Mouse (Mus musculus): ENCODE measurements around the gene Spock1.
"Not testable (repeated sequence)": the region's sequence is repeated elsewhere in the genome, so short reads cannot be mapped to it uniquely, and the experiment has no call there.

The Spock1 gene

GRCm38 (mm10) chr13:57496778-57497177, 411.4 kb downstream of the Spock1 start:
- no peak for DNase-seq (ENCODE audit: low read depth, low spot score)

- DNase-seq (ENCODE audit: low read depth, low spot score), result no peak
Measured at GRCm38 (mm10) chr13:57494838-57495237, 413.3 kb downstream of the Spock1 start.

- no peak for DNase-seq (ENCODE audit: low read depth, low spot score)
Measured at GRCm38 (mm10) chr13:57488926-57489325, 419.2 kb downstream of the Spock1 start.

GRCm38 (mm10) chr13:57484426-57485168, 423.5 kb downstream of the Spock1 start:
- no peak for DNase-seq (ENCODE audit: low read depth, low spot score)

GRCm38 (mm10) chr13:57476700-57477099, 431.4 kb downstream of the Spock1 start:
- DNase-seq (ENCODE audit: low read depth, low spot score), result no peak

GRCm38 (mm10) chr13:57474068-57474467, 434.1 kb downstream of the Spock1 start:
- no peak for DNase-seq (ENCODE audit: low read depth, low spot score)

- not testable (repeated sequence) for DNase-seq (ENCODE audit: low read depth, low spot score)
Measured at GRCm38 (mm10) chr13:57470922-57471321, 437.2 kb downstream of the Spock1 start.

- DNase-seq (ENCODE audit: low read depth, low spot score), result no peak
Measured at GRCm38 (mm10) chr13:57459978-57460377, 448.2 kb downstream of the Spock1 start.

GRCm38 (mm10) chr13:57450189-57450821, 457.8 kb downstream of the Spock1 start:
- DNase-seq (ENCODE audit: low read depth, low spot score), result no peak

GRCm38 (mm10) chr13:57448906-57449305, 459.2 kb downstream of the Spock1 start:
- no peak for DNase-seq (ENCODE audit: low read depth, low spot score)

GRCm38 (mm10) chr13:57444977-57445376, 463.2 kb downstream of the Spock1 start:
- DNase-seq (ENCODE audit: low read depth, low spot score), result no peak

- DNase-seq (ENCODE audit: low read depth, low spot score), result no peak
Measured at GRCm38 (mm10) chr13:57440111-57440510, 468.0 kb downstream of the Spock1 start.

- no peak for DNase-seq (ENCODE audit: low read depth, low spot score)
Measured at GRCm38 (mm10) chr13:57435726-57436220, 472.4 kb downstream of the Spock1 start.

- no peak for DNase-seq (ENCODE audit: low read depth, low spot score)
Measured at GRCm38 (mm10) chr13:57433848-57434247, 474.3 kb downstream of the Spock1 start.

GRCm38 (mm10) chr13:57431815-57432214, 476.3 kb downstream of the Spock1 start:
- no peak for DNase-seq (ENCODE audit: low read depth, low spot score)

- no peak for DNase-seq (ENCODE audit: low read depth, low spot score)
Measured at GRCm38 (mm10) chr13:57428840-57429239, 479.3 kb downstream of the Spock1 start.

- no peak for DNase-seq (ENCODE audit: low read depth, low spot score)
Measured at GRCm38 (mm10) chr13:57418781-57419180, 489.4 kb downstream of the Spock1 start.

- no peak for DNase-seq (ENCODE audit: low read depth, low spot score)
Measured at GRCm38 (mm10) chr13:57414716-57415115, 493.4 kb downstream of the Spock1 start.

GRCm38 (mm10) chr13:57407666-57408065, 500.5 kb downstream of the Spock1 start:
- no peak for DNase-seq (ENCODE audit: low read depth, low spot score)

- no peak for DNase-seq (ENCODE audit: low read depth, low spot score)
Measured at GRCm38 (mm10) chr13:57402386-57402785, 505.7 kb downstream of the Spock1 start.

- no peak for DNase-seq (ENCODE audit: low read depth, low spot score)
Measured at GRCm38 (mm10) chr13:57372141-57372700, 535.9 kb downstream of the Spock1 start.

All from A20 (cell line).